11 mouse cellular contexts compared by ENCODE assay signal in the genomic region with DNA sequence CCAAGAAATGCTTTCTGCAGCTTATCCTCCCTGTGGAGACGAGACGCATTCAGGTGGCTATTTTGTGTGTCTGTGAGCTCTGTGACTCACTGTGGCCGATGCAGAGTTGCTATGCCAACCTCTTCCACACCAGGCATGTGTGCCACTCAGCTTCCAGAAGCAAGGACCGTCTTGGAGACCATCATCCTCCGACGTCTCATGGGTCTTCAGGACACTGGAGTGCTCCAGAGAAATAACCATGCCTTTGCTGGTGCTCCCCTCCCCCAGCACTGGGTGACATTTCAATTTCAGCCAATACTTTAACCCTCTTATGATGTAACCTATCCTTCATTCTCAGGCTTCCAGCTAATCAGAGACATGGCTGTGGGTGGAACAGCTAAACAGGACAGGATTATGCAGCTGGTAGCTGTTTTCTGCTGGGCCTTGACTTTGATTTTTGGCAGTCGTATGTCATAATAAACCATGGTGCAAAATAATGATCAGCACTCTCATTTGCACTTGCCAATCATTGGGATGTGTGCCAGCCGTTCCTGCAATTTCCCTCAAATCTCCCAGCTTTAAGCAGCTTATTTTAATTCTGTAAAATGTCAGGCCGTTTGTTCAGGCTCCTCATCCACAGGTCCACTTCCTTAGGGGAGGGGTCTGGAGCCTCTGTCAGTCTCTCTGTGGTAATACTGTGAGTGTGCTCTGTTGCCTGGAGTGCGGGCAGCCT.
A peak's percentile ranks its signal among the peaks of the same experiment; 100 is the strongest.
DNase-seq lines count a peak whose midpoint lies in the region; ATAC-seq lines count a peak whose summit lies in the region.
"Had no signal": no experiment of that assay in that cellular context is flagged by ENCODE, and none has a peak within 500 bp of the region (broad histone marks: within the 10 kb centered on the region; RNA-seq: fewer than 3 reads in every experiment).

No protein-coding gene starts in this region.

- H3K27me3 ChIP-seq in forebrain, embryonic 14.5 days (replicated peaks; ENCODE audit: control insufficient read depth, insufficient read depth, low read length) = no peaks in the 10 kb centered on the region
- H3K27me3 ChIP-seq in hindbrain, embryonic 13.5 days = no peaks in the 10 kb centered on the region
- peaks cover 6% of the 10 kb centered on the region; the same call in 1 of the 2 replicates for H3K27me3 ChIP-seq in liver, embryonic 12.5 days (replicated peaks)
- H3K27me3 ChIP-seq in liver, embryonic 11.5 days (replicated peaks; ENCODE audit: control insufficient read depth, insufficient read depth, low read length) = no peaks in the 10 kb centered on the region
- H3K27me3 ChIP-seq: intestine, embryonic 15.5 days had no signal

- H3K9ac ChIP-seq in forebrain, embryonic 14.5 days (ENCODE audit: low read length) = no peak overlapping the region
- H3K9ac ChIP-seq in hindbrain, embryonic 13.5 days = no peak overlapping the region
- H3K9ac ChIP-seq in liver, embryonic 12.5 days = no peak overlapping the region
- H3K9ac ChIP-seq in liver, embryonic 11.5 days (ENCODE audit: low read depth, low read length) = no peak overlapping the region
- H3K9ac ChIP-seq: intestine, embryonic 15.5 days had no signal

- H3K36me3 ChIP-seq in forebrain, embryonic 14.5 days (ENCODE audit: control insufficient read depth, insufficient read depth, low read length) = no peaks in the 10 kb centered on the region
- no peaks in the 10 kb centered on the region for H3K36me3 ChIP-seq in hindbrain, embryonic 13.5 days
- no peaks in the 10 kb centered on the region for H3K36me3 ChIP-seq in liver, embryonic 12.5 days
- H3K36me3 ChIP-seq in liver, embryonic 11.5 days (ENCODE audit: control insufficient read depth, insufficient read depth, low read length) = no peaks in the 10 kb centered on the region
- H3K36me3 ChIP-seq: intestine, embryonic 15.5 days had no signal

- WGBS in forebrain, embryonic 14.5 days = 21% methylated on average over 10 of the region's 10 CpGs
- WGBS in hindbrain, embryonic 13.5 days = 53% methylated on average over 10 of the region's 10 CpGs
- 65% methylated on average over 10 of the region's 10 CpGs for WGBS in liver, embryonic 12.5 days (ENCODE audit: insufficient replicate concordance)
- 69% methylated on average over 10 of the region's 10 CpGs for WGBS in liver, embryonic 11.5 days

- peak overlapping the region; percentile 87 for H3K27ac ChIP-seq in forebrain, embryonic 14.5 days (ENCODE audit: low read depth, low read length)
- no peak overlapping the region for H3K27ac ChIP-seq in hindbrain, embryonic 13.5 days
- H3K27ac ChIP-seq in liver, embryonic 12.5 days = no peak overlapping the region
- H3K27ac ChIP-seq in liver, embryonic 11.5 days (ENCODE audit: low read depth, low read length) = no peak overlapping the region
- H3K27ac ChIP-seq: intestine, embryonic 15.5 days had no signal

- peaks cover 15% of the 10 kb centered on the region for H3K4me1 ChIP-seq in forebrain, embryonic 14.5 days (ENCODE audit: control insufficient read depth, insufficient read depth, low read length)
- H3K4me1 ChIP-seq in hindbrain, embryonic 13.5 days (replicated peaks) = peaks cover 14% of the 10 kb centered on the region; the same call in 1 of the 2 replicates
- H3K4me1 ChIP-seq in liver, embryonic 12.5 days = no peaks in the 10 kb centered on the region
- H3K4me1 ChIP-seq in liver, embryonic 11.5 days (replicated peaks; ENCODE audit: control insufficient read depth, insufficient read depth, low read length) = no peaks in the 10 kb centered on the region
- H3K4me1 ChIP-seq: intestine, embryonic 15.5 days had no signal

- peak; percentile 88 for ATAC-seq in forebrain, embryonic 14.5 days
- ATAC-seq in hindbrain, embryonic 13.5 days (ENCODE audit: low FRiP score) = peak; percentile 69
- no peak for ATAC-seq in liver, embryonic 12.5 days
- ATAC-seq in liver, embryonic 11.5 days (replicated peaks; ENCODE audit: low FRiP score) = no peak
- ATAC-seq: intestine, embryonic 15.5 days had no signal

- no peak overlapping the region for H3K4me2 ChIP-seq in forebrain, embryonic 14.5 days (ENCODE audit: low read length)
- no peak overlapping the region for H3K4me2 ChIP-seq in hindbrain, embryonic 13.5 days
- no peak overlapping the region for H3K4me2 ChIP-seq in liver, embryonic 12.5 days
- no peak overlapping the region for H3K4me2 ChIP-seq in liver, embryonic 11.5 days
- H3K4me2 ChIP-seq: intestine, embryonic 15.5 days had no signal

- no peaks in the 10 kb centered on the region for H3K9me3 ChIP-seq in forebrain, embryonic 14.5 days (replicated peaks; ENCODE audit: control insufficient read depth, low read length)
- no peaks in the 10 kb centered on the region for H3K9me3 ChIP-seq in hindbrain, embryonic 13.5 days
- H3K9me3 ChIP-seq in liver, embryonic 12.5 days (replicated peaks) = no peaks in the 10 kb centered on the region
- no peaks in the 10 kb centered on the region for H3K9me3 ChIP-seq in liver, embryonic 11.5 days (ENCODE audit: control insufficient read depth, low read length)
- H3K9me3 ChIP-seq: intestine, embryonic 15.5 days had no signal

- peak; percentile 85 for DNase-seq in forebrain, embryonic 14.5 days (ENCODE audit: low spot score)
- peak; percentile 11 to 28 for DNase-seq in left cerebral cortex, adult 9 months (ENCODE audit: low spot score in 2 of 2)
- DNase-seq in right cerebral cortex, adult 18-20 months = peak; percentile 36
- DNase-seq in testis, postnatal 10 days (ENCODE audit: low spot score) = no peak
- no peak for DNase-seq in liver, embryonic 11.5 days (ENCODE audit: low spot score)
- DNase-seq: adrenal gland, postnatal 36 days; gastrocnemius, postnatal 36 days; thymus, postnatal 25 days had no signal

- H3K4me3 ChIP-seq in forebrain, embryonic 14.5 days (ENCODE audit: low read depth, low read length) = no peak overlapping the region
- no peak overlapping the region for H3K4me3 ChIP-seq in hindbrain, embryonic 13.5 days
- H3K4me3 ChIP-seq in liver, embryonic 12.5 days = no peak overlapping the region
- no peak overlapping the region for H3K4me3 ChIP-seq in liver, embryonic 11.5 days (ENCODE audit: low read depth, low read length)
- H3K4me3 ChIP-seq: intestine, embryonic 15.5 days had no signal

Comparison
In these comparisons a context has a peak if more than half of its experiments do, and no peak if none do; other contexts are left out.
1. ATAC-seq: peak in forebrain, embryonic 14.5 days (single experiment) and hindbrain, embryonic 13.5 days (single experiment); none in liver, embryonic 12.5 days (single experiment) and liver, embryonic 11.5 days (single experiment).
2. DNase-seq: peak in forebrain, embryonic 14.5 days (single experiment), left cerebral cortex, adult 9 months (2 of 2) and right cerebral cortex, adult 18-20 months (single experiment); none in testis, postnatal 10 days (single experiment) and liver, embryonic 11.5 days (single experiment).